Mouse (Mus musculus) stomach, embryonic 15.5 days (tissue): ENCODE measurements at regions not wholly inside any gene's neighbourhood (a gene's known extent, or its start where the extent isn't known, plus 50 kb on each side); places are given as distances from the start of the nearest gene placed in this dataset.

Experiments used
- ATAC-seq: fragments of 200-750 bp; cut with Nextera tagmentation; 2 replicates; pipeline ENCODE4 v1.8.0; 2017; ENCODE audit warnings: low read depth, moderate number of reproducible peaks, moderate TSS enrichment; ENCODE audit not compliant: insufficient read depth, low FRiP score
- H3K27ac ChIP-seq: fragments of 300-500 bp; sonication (generic); 2 replicates; pipeline ENCODE4 v1.5.1; 2015; ENCODE audit warnings: mild to moderate bottlenecking, inconsistent platforms
- H3K27me3 ChIP-seq: fragments of 300-500 bp; sonication (generic); replicated peaks from 2 replicates; pipeline ENCODE4 v1.6.1; 2015; ENCODE audit warnings: inconsistent platforms
- H3K36me3 ChIP-seq: fragments of 300-500 bp; sonication (generic); 2 replicates; pipeline ENCODE4 v1.6.1; 2015; ENCODE audit warnings: inconsistent platforms
- H3K4me1 ChIP-seq: fragments of 300-500 bp; sonication (generic); 2 replicates; pipeline ENCODE4 v1.6.1; 2015; ENCODE audit warnings: inconsistent platforms
- H3K4me2 ChIP-seq: fragments of 300-500 bp; sonication (generic); 2 replicates; pipeline ENCODE4 v1.6.1; 2015; ENCODE audit warnings: mild to moderate bottlenecking, inconsistent platforms
- H3K4me3 ChIP-seq: fragments of 300-500 bp; sonication (generic); replicated peaks from 2 replicates; pipeline ENCODE4 v1.5.1; 2015; ENCODE audit warnings: inconsistent platforms
- H3K9ac ChIP-seq: fragments of 300-500 bp; sonication (generic); 2 replicates; pipeline ENCODE4 v1.6.1; 2015; ENCODE audit warnings: inconsistent platforms
- H3K9me3 ChIP-seq: fragments of 300-500 bp; sonication (generic); 2 replicates; pipeline ENCODE4 v1.6.1; 2016; ENCODE audit warnings: inconsistent platforms
- WGBS: fragments of 180-500 bp; shearing (Covaris S2); methylation state at CpG from one replicate; pipeline ENCODE4 v1.1.7; 2015; 5-methylcytosine and 5-hydroxymethylcytosine counted together

- Histone ChIP-seq H3K9ac (no peak overlapping the region), H3K9me3 (no peaks in the 10 kb centered on the region), H3K4me3 (no peak overlapping the region), H3K36me3 (no peaks in the 10 kb centered on the region), H3K27ac (no peak overlapping the region), H3K4me2 (no peak overlapping the region), H3K27me3 (no peaks in the 10 kb centered on the region), H3K4me1 (no peaks in the 10 kb centered on the region)
- WGBS = 37% methylated on average over 10 of the region's 10 CpGs
- ATAC-seq = no peak
These were observed 281.2 kb downstream of the Atp23 start for GRCm38 (mm10) chr10:126619970-126620369.

GRCm38 (mm10) chr10:126612226-126612625 lies 288.9 kb downstream of the Atp23 start:
- no peaks in the 10 kb centered on the region for H3K36me3 ChIP-seq
- no peak for ATAC-seq
- WGBS = 65% methylated on average over 4 of the region's 4 CpGs
- no peaks in the 10 kb centered on the region for H3K9me3 ChIP-seq
- H3K27ac ChIP-seq = no peak overlapping the region
- no peaks in the 10 kb centered on the region for H3K4me1 ChIP-seq
- H3K27me3 ChIP-seq = no peaks in the 10 kb centered on the region
- H3K4me3 ChIP-seq = no peak overlapping the region
- no peak overlapping the region for H3K4me2 ChIP-seq
- H3K9ac ChIP-seq = no peak overlapping the region

DNA sequence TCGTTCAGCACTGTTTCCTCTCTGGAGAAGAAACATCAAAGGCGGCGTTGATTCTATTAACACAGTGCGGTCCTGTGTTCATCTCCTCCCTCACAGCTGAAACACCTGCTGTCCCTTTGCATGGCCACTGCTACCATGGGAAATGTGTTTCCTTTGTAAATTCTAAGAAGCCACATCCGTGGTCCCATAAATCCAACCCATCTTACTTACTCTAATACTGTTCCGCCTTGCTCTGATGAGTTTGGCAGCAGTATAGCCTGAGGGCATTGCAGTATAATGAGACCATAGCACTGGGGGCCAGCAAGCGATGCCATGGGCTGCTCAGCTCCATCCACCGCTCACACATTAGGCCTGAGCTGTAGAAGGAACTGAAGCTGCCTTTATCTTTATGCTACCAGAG lies 290.6 kb downstream of the Atp23 start:
- H3K9me3 ChIP-seq = no peaks in the 10 kb centered on the region
- H3K9ac ChIP-seq = no peak overlapping the region
- no peaks in the 10 kb centered on the region for H3K36me3 ChIP-seq
- H3K4me1 ChIP-seq = no peaks in the 10 kb centered on the region
- H3K4me3 ChIP-seq = no peak overlapping the region
- no peak overlapping the region for H3K27ac ChIP-seq
- no peaks in the 10 kb centered on the region for H3K27me3 ChIP-seq
- ATAC-seq = no peak
- H3K4me2 ChIP-seq = no peak overlapping the region
- 85% methylated on average over 8 of the region's 8 CpGs for WGBS

GRCm38 (mm10) chr10:126599686-126600085 lies 301.5 kb downstream of the Atp23 start:
- no peaks in the 10 kb centered on the region for H3K27me3 ChIP-seq
- H3K4me3 ChIP-seq = no peak overlapping the region
- WGBS = 77% methylated on average over 2 of the region's 2 CpGs
- no peak overlapping the region for H3K9ac ChIP-seq
- no peak for ATAC-seq
- no peaks in the 10 kb centered on the region for H3K36me3 ChIP-seq
- H3K27ac ChIP-seq = no peak overlapping the region
- no peaks in the 10 kb centered on the region for H3K4me1 ChIP-seq
- H3K9me3 ChIP-seq = no peaks in the 10 kb centered on the region
- no peak overlapping the region for H3K4me2 ChIP-seq

GRCm38 (mm10) chr10:126568155-126568554 lies 333.0 kb downstream of the Atp23 start:
- no peak overlapping the region for H3K4me3 ChIP-seq
- no peak overlapping the region for H3K9ac ChIP-seq
- H3K27me3 ChIP-seq = no peaks in the 10 kb centered on the region
- H3K36me3 ChIP-seq = no peaks in the 10 kb centered on the region
- H3K4me1 ChIP-seq = no peaks in the 10 kb centered on the region
- no peak for ATAC-seq
- WGBS = 79% methylated on average over 8 of the region's 8 CpGs
- H3K4me2 ChIP-seq = no peak overlapping the region
- H3K9me3 ChIP-seq = no peaks in the 10 kb centered on the region
- no peak overlapping the region for H3K27ac ChIP-seq

GRCm38 (mm10) chr10:126565326-126565725 lies 335.8 kb downstream of the Atp23 start:
- H3K4me3 ChIP-seq = no peak overlapping the region
- H3K4me1 ChIP-seq = no peaks in the 10 kb centered on the region
- no peak overlapping the region for H3K27ac ChIP-seq
- H3K4me2 ChIP-seq = no peak overlapping the region
- no peak overlapping the region for H3K9ac ChIP-seq
- WGBS = 65% methylated on average over 14 of the region's 14 CpGs
- H3K36me3 ChIP-seq = no peaks in the 10 kb centered on the region
- no peaks in the 10 kb centered on the region for H3K27me3 ChIP-seq
- no peak for ATAC-seq
- H3K9me3 ChIP-seq = no peaks in the 10 kb centered on the region

DNA sequence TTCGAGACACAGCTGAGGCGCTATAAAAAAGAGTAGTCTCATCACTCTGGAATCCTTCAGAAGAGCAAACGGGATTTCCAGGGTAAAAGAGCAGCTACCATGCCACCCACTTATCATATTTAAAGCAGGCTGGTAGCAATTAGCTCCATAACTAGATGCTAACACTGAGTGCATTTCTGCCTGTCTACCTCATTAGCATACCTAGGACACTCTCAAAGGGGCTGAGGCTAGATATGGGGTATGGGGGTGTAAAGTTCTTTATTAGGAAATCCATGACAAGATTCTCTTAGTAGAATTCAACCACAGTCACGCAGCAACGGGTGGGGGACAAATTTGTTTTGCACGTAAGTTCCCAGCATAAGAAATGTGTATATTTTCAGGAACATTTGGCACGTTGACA lies 346.1 kb downstream of the Atp23 start:
- Histone ChIP-seq H3K4me1 (no peaks in the 10 kb centered on the region), H3K27me3 (no peaks in the 10 kb centered on the region), H3K4me2 (no peak overlapping the region), H3K9ac (no peak overlapping the region), H3K4me3 (no peak overlapping the region), H3K36me3 (no peaks in the 10 kb centered on the region), H3K9me3 (no peaks in the 10 kb centered on the region), H3K27ac (no peak overlapping the region)
- WGBS = 71% methylated on average over 7 of the region's 7 CpGs
- ATAC-seq = no peak

- Histone ChIP-seq H3K9ac (no peak overlapping the region), H3K4me3 (no peak overlapping the region), H3K27ac (no peak overlapping the region), H3K4me2 (no peak overlapping the region), H3K9me3 (no peaks in the 10 kb centered on the region), H3K4me1 (no peaks in the 10 kb centered on the region), H3K36me3 (no peaks in the 10 kb centered on the region), H3K27me3 (no peaks in the 10 kb centered on the region)
- WGBS = 46% methylated on average over 3 of the region's 3 CpGs
- no peak for ATAC-seq
These were observed 369.2 kb downstream of the Atp23 start for GRCm38 (mm10) chr10:126531950-126532349.

DNA sequence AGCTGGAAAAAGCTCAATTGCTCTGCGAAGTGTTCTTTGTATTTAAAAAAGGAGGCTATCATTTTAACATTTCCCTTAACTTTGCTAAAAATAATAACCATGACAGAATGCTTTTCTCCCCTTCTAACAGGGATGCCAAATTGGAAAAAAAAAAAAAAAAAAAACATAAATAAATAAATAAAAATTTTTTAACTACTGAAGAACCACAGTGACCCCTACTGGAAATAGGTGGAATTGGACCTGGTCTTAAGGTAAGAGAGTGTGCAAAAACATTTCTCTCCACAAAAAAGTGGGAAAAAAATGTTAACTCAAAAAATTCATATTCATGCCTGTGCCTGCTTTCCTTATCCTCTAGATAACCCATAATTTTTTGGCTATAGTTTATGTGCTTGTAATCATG lies 369.8 kb downstream of the Atp23 start:
- Histone ChIP-seq H3K4me2 (no peak overlapping the region), H3K27ac (no peak overlapping the region), H3K4me3 (no peak overlapping the region), H3K9me3 (no peaks in the 10 kb centered on the region), H3K27me3 (no peaks in the 10 kb centered on the region), H3K4me1 (no peaks in the 10 kb centered on the region), H3K9ac (no peak overlapping the region), H3K36me3 (no peaks in the 10 kb centered on the region)
- no peak for ATAC-seq
- WGBS = 30% methylated on average over 1 of the region's 1 CpGs

GRCm38 (mm10) chr10:126528801-126529200 lies 372.4 kb downstream of the Atp23 start:
- no peak overlapping the region for H3K4me3 ChIP-seq
- no peak overlapping the region for H3K27ac ChIP-seq
- whole genome bisulfite sequencing = 90% methylated on average over 2 of the region's 2 CpGs
- no peaks in the 10 kb centered on the region for H3K36me3 ChIP-seq
- H3K4me2 ChIP-seq = no peak overlapping the region
- ATAC-seq = no peak
- H3K9ac ChIP-seq = no peak overlapping the region
- H3K9me3 ChIP-seq = no peaks in the 10 kb centered on the region
- H3K27me3 ChIP-seq = no peaks in the 10 kb centered on the region
- H3K4me1 ChIP-seq = no peaks in the 10 kb centered on the region

- no peaks in the 10 kb centered on the region; the same call in 1 of the 2 replicates for H3K4me1 ChIP-seq
- ATAC-seq = no peak
- H3K27ac ChIP-seq = no peak overlapping the region
- H3K27me3 ChIP-seq = no peaks in the 10 kb centered on the region
- no peak overlapping the region for H3K4me2 ChIP-seq
- WGBS = 61% methylated on average over 5 of the region's 5 CpGs
- no peak overlapping the region for H3K9ac ChIP-seq
- no peak overlapping the region for H3K4me3 ChIP-seq
- H3K36me3 ChIP-seq = no peaks in the 10 kb centered on the region
- H3K9me3 ChIP-seq = no peaks in the 10 kb centered on the region
These were observed 375.0 kb downstream of the Atp23 start for GRCm38 (mm10) chr10:126526186-126526585.

DNA sequence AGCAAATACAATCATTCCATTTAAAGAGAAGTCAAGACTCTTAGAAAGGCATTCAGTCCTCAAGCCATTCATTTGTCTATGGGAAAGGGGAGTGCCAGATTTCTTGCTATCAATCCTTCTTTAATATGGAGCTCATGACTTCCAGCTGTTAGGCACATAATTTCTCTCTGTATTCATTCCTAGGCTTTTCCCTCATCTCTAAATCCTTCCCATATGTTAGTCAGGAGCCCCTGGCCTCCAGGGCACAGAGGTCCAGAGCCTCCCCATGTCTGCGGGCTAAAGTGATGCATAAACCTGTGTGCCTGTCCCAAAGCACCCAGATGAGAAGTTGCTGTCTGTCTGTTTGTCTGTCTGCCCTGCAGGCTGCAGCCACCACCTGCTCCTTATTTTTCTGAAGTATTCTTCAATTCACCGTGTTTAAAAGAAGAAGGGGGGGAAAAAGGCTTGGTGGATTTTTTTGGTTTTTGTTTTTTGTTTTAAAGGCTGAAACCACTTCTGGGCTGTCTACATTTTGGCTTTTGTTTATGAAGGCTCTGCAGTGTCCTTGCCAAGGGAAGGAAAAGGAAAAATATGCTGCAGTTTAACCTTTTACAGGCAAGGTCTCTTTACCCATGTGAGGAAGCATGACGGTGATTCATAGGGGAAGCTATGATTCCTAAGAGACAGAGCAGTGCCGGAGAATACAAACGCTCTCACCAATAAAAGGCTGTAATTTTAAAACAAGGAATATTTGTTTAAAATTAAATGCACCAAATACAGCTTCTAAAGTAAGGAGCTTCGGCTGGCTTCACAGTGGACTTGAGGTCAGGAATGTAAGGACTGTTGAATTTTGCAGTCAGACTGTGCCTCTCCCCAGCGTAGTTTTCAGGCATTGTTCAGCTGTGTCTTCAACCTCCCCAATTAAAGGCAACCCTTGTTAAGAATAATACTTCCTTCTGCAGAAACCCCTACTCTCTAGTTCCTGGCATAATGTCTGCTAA lies 379.0 kb downstream of the Atp23 start:
- ATAC-seq = no peak
- WGBS = 32% methylated on average over 7 of the region's 7 CpGs
- H3K4me2 ChIP-seq = no peak overlapping the region
- no peaks in the 10 kb centered on the region; the same call in 1 of the 2 replicates for H3K4me1 ChIP-seq
- no peak overlapping the region for H3K4me3 ChIP-seq
- H3K27ac ChIP-seq = peak overlapping the region; percentile 48; the same call in 1 of the 2 replicates
- no peaks in the 10 kb centered on the region for H3K36me3 ChIP-seq
- H3K9me3 ChIP-seq = no peaks in the 10 kb centered on the region
- H3K9ac ChIP-seq = no peak overlapping the region
- H3K27me3 ChIP-seq = no peaks in the 10 kb centered on the region
